Mouse (Mus musculus) heart, embryonic 11.5 days (tissue): Measurements from ENCODE around the gene Nupr1l. TPM values are rescaled to one million over a fixed set of nuclear protein-coding genes. Genes with fewer than 3 reads are reported as not detected.
"Not testable (repeated sequence)": the region's sequence is repeated elsewhere in the genome, so short reads cannot be mapped to it uniquely, and the experiment has no call there.

Source experiments
- ATAC-seq: fragments of 200-750 bp; cut with Nextera tagmentation; replicated peaks from 2 replicates; pipeline ENCODE4 v1.8.0; 2017; ENCODE audit warnings: moderate library complexity; ENCODE audit not compliant: insufficient number of reproducible peaks, low FRiP score, low TSS enrichment
- H3K27ac ChIP-seq: fragments of 300-500 bp; sonication (generic); 2 replicates; pipeline ENCODE4 v1.5.1; 2014; ENCODE audit warnings: mild to moderate bottlenecking, low read depth, low read length
- H3K27me3 ChIP-seq: fragments of 300-500 bp; sonication (generic); 2 replicates; pipeline ENCODE4 v1.6.1; 2014; ENCODE audit warnings: mild to moderate bottlenecking, low read length, mixed read lengths; ENCODE audit not compliant: control insufficient read depth, insufficient read depth
- H3K36me3 ChIP-seq: fragments of 300-500 bp; sonication (generic); 2 replicates; pipeline ENCODE4 v1.6.1; 2014; ENCODE audit warnings: mild to moderate bottlenecking, low read length, moderate library complexity, mixed read lengths; ENCODE audit not compliant: control insufficient read depth, insufficient read depth
- H3K4me1 ChIP-seq: fragments of 300-500 bp; sonication (generic); 2 replicates; pipeline ENCODE4 v1.6.1; 2014; ENCODE audit warnings: low read length; ENCODE audit not compliant: control insufficient read depth, insufficient read depth
- H3K4me2 ChIP-seq: fragments of 300-500 bp; sonication (generic); 2 replicates; pipeline ENCODE4 v1.6.1; 2014; ENCODE audit warnings: mild to moderate bottlenecking, moderate library complexity
- H3K4me3 ChIP-seq: fragments of 300-500 bp; sonication (generic); 2 replicates; pipeline ENCODE4 v1.5.1; 2014; ENCODE audit warnings: low read depth, low read length
- H3K9ac ChIP-seq: fragments of 300-500 bp; sonication (generic); 2 replicates; pipeline ENCODE4 v1.6.1; 2014; ENCODE audit warnings: mild to moderate bottlenecking, low read depth, low read length, moderate library complexity
- H3K9me3 ChIP-seq: fragments of 300-500 bp; sonication (generic); replicated peaks from 2 replicates; pipeline ENCODE4 v1.6.1; 2016; ENCODE audit warnings: low read length; ENCODE audit not compliant: control insufficient read depth
- WGBS: fragments of 180-500 bp; shearing (Covaris S2); extraction: QIAGEN DNeasy Blood & Tissue Kit; methylation state at CpG from one replicate; pipeline ENCODE4 v1.1.7; 2014; ENCODE audit not compliant: insufficient replicate concordance; 5-methylcytosine and 5-hydroxymethylcytosine counted together
- polyA plus RNA-seq: library from polyadenylated mRNA; unstranded; fragments of >200 nt; fragmentation: Nextera tagmentation; extraction: Ambion mirVana; gene quantifications from 2 replicates; pipeline ENCODE4 v1.2.1, GENCODE M21; 2014

Nupr1l gene
- polyA plus RNA-seq, 1 experiment from 2014 or later = 2.4 TPM

DNA sequence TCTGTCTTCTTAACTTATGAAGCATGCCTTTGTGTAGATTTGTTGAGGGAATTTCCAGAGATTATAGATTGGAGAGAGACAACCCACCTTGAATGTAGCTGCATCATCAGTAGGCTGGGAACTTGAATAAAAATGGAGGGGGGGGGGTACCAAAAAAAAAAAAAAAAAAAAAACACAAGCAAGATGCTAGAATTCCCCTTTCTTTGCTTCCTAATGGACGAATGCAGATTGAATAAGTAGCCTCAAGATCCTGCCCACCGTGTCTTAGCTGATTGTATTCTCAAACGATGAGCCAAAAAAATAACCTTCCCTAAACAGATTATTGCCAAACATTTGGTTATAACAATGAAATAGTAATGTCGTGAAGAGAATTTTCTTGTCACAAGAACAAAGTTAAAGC lies 565 bp upstream of the Nupr1l start:
- 33% methylated on average over 4 of the region's 4 CpGs for WGBS
- ATAC-seq = no peak

DNA sequence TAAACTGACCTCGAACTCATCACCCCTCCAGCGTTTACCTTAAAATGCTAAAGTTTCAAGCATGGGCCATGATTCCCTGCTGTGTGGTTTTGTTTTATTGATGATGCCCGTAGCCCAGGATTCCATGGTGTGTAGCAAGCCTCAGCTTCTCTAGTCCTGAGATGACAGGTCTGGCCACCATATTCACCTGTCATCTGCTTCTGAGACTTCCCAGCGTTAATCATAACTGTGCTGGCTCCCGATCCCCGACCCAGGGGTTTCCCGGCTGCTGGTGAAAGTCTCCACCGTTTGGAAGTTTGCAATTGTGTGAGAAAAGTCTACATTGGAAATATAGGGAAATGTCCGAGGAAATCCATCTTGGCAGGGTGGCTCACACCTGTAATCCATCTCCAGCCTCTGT lies 807 bp downstream of the Nupr1l start:
- no peak overlapping the region for H3K27ac ChIP-seq
- H3K9ac ChIP-seq = no peak overlapping the region
- no peaks in the 10 kb centered on the region for H3K36me3 ChIP-seq
- no peaks in the 10 kb centered on the region for H3K4me1 ChIP-seq
- H3K4me3 ChIP-seq = peak overlapping the region; percentile 61
- peak overlapping the region; percentile 90 for H3K4me2 ChIP-seq
- H3K27me3 ChIP-seq = no peaks in the 10 kb centered on the region
- no peaks in the 10 kb centered on the region for H3K9me3 ChIP-seq
- no peak for ATAC-seq
- 70% methylated on average over 9 of the region's 9 CpGs for WGBS

More for the DNA sequence above, 565 bp upstream of the Nupr1l start:
- H3K4me2 ChIP-seq = peak overlapping the region; percentile 90
- no peaks in the 10 kb centered on the region for H3K36me3 ChIP-seq
- no peaks in the 10 kb centered on the region for H3K9me3 ChIP-seq
- peak overlapping the region; percentile 61 for H3K4me3 ChIP-seq
- no peaks in the 10 kb centered on the region for H3K4me1 ChIP-seq
- H3K27me3 ChIP-seq = no peaks in the 10 kb centered on the region
- H3K27ac ChIP-seq = no peak overlapping the region
- peak overlapping the region; percentile 82 for H3K9ac ChIP-seq

DNA sequence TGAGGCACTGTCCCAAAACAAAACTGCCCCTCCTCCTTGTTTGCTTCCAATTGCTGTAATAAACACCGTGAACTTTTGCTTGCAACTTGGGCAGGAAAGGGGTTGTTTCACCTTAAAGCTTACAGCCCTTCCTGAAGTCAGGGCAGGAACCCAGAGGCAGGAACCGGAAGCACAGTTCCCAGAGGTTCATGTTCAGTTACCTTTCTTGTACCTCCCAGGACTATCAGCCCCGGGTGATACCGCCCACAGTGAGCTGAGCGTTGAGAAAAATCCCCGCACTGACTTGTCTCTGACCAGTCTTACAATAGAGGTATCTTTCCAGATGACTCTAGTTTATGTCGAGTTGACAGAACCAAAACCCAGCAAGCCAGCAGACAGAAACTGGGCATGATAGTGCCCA lies 1.3 kb downstream of the Nupr1l start:
- H3K9ac ChIP-seq = no peak overlapping the region
- no peak overlapping the region for H3K4me2 ChIP-seq
- no peak for ATAC-seq
- H3K4me3 ChIP-seq = no peak overlapping the region
- WGBS = 77% methylated on average over 7 of the region's 7 CpGs
- H3K27ac ChIP-seq = no peak overlapping the region
- no peaks in the 10 kb centered on the region for H3K9me3 ChIP-seq
- no peaks in the 10 kb centered on the region for H3K36me3 ChIP-seq
- no peaks in the 10 kb centered on the region for H3K27me3 ChIP-seq
- H3K4me1 ChIP-seq = no peaks in the 10 kb centered on the region

DNA sequence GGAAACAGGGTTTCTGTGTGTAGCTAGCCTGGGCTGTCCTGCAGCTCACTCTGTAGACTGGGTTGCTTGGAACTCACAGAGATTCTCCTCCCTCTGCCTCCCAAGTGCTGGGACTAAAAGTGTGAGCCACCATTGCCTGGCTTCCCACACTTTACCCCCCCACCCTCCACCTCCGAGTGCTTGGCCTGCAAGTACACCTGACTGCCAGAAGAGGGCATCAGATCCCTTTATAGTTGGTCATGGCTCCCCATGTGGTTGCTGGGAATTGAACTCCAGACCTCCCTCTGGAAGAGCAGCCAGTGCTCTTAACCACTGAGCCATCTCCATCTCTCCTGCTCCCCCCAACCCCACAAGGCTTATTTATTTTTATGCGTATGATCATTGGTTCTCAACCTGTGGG lies 5.7 kb downstream of the Nupr1l start:
- Histone ChIP-seq H3K9me3 (no peaks in the 10 kb centered on the region), H3K4me3 (no peak overlapping the region), H3K9ac (no peak overlapping the region), H3K4me2 (no peak overlapping the region), H3K27me3 (no peaks in the 10 kb centered on the region), H3K36me3 (no peaks in the 10 kb centered on the region), H3K27ac (no peak overlapping the region), H3K4me1 (no peaks in the 10 kb centered on the region)
- WGBS = 37% methylated on average over 2 of the region's 2 CpGs
- no peak for ATAC-seq

DNA sequence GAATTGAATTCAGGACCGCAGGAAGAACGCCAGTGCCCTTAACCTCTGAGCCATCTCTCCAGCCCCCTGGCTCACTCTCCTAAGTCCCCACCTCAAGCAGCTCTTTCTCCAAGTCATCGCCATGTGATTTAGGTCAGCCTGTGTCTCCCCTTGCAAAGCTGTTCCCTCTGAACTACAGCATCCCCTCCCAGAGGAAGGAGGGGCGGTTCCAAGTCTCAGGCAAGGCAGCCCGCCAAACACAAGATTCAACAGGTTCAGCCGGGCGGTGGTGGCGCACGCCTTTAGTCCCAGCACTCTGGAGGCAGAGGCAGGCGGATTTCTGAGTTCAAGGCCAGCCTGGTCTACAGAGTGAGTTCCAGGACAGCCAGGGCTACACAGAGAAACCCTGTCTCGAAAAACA lies 7.2 kb downstream of the Nupr1l start:
- not testable (repeated sequence) for ATAC-seq
- 78% methylated on average over 11 of the region's 11 CpGs for WGBS

DNA sequence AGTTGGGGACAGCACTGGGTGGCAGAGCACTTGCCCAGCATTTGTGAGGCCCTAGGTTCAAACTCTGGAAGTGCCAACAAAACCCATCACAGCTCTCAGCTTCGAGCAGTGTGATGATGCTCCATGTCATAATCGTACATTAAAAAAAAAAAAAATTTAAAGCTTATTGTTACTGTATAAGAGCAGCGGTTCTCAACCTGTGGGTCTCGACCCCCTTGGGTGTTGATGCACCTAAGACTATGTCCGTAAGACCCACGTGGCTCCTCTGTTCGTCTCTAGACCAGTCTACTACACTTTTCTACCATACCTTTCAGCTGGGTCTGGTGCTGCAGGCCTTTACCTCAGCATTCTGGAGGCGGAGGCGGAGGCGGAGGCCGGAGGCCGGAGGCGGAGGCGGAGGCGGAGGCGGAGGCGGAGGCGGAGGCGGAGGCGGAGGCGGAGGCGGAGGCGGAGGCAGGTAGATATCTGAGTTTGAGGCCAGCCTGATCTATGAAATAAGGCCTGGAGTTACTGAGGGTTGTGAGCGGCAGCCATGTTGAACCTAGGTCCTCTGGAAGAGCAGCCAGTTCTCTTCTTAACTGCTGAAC lies 9.8 kb downstream of the Nupr1l start:
- no peak overlapping the region for H3K9ac ChIP-seq
- no peak overlapping the region for H3K4me3 ChIP-seq
- no peaks in the 10 kb centered on the region for H3K9me3 ChIP-seq
- no peak overlapping the region for H3K4me2 ChIP-seq
- no peaks in the 10 kb centered on the region for H3K36me3 ChIP-seq
- H3K27me3 ChIP-seq = no peaks in the 10 kb centered on the region
- ATAC-seq = no peak
- no peaks in the 10 kb centered on the region for H3K4me1 ChIP-seq
- 77% methylated on average over 24 of the region's 24 CpGs for WGBS
- H3K27ac ChIP-seq = no peak overlapping the region

More for the DNA sequence above, 7.2 kb downstream of the Nupr1l start:
- not testable (repeated sequence) for H3K9me3 ChIP-seq, H3K4me2 ChIP-seq, H3K9ac ChIP-seq, H3K27me3 ChIP-seq, H3K36me3 ChIP-seq, H3K27ac ChIP-seq, H3K4me1 ChIP-seq, H3K4me3 ChIP-seq

DNA sequence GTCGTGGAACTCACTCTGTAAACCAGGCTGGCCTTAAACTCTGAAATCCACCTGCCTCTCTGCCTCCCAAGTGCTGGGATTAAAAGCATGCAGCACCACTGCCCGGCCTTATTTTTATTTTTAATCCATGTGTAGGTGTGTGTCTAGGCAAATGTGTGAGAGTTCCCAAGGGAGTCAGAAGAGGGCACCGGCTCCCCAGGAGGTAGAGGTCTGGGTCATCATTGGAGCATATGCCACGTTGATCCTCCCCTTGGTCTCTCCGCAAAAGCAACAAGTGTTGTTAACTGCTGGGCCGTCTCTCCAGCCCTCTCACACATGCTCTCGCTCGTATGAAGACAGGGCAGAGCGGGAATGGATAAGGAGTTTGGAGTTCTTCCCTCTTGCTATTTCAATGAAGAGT lies 10.4 kb downstream of the Nupr1l start:
- H3K4me3 ChIP-seq = no peak overlapping the region
- H3K36me3 ChIP-seq = no peaks in the 10 kb centered on the region
- WGBS = 74% methylated on average over 9 of the region's 9 CpGs
- no peak overlapping the region for H3K9ac ChIP-seq
- ATAC-seq = no peak
- no peak overlapping the region for H3K4me2 ChIP-seq
- no peaks in the 10 kb centered on the region for H3K9me3 ChIP-seq
- no peaks in the 10 kb centered on the region for H3K4me1 ChIP-seq
- no peaks in the 10 kb centered on the region for H3K27me3 ChIP-seq
- no peak overlapping the region for H3K27ac ChIP-seq

DNA sequence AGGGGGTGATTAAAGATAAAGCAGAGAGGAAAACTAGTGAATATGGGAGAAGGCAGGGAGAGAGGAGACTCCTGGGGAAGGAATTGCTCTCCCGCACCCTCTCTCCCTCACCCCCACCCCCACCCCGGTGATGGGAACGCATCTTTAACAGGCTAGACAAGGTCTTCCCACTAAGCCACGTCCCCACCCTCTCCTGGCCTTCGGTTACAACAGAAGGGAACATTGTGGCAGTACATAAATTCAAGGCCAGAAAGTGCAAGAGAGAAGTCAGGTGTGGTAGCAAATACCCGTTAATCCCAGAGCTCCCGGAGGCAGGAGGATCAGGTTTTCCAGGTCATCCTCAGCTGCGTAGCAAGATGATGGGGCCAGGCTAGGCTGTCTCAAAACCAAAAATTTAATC lies 11.0 kb downstream of the Nupr1l start:
- H3K4me2 ChIP-seq = no peak overlapping the region
- no peak overlapping the region for H3K9ac ChIP-seq
- H3K4me3 ChIP-seq = no peak overlapping the region
- no peaks in the 10 kb centered on the region for H3K36me3 ChIP-seq
- H3K27me3 ChIP-seq = no peaks in the 10 kb centered on the region
- H3K9me3 ChIP-seq = no peaks in the 10 kb centered on the region
- no peaks in the 10 kb centered on the region for H3K4me1 ChIP-seq
- no peak overlapping the region for H3K27ac ChIP-seq
- 58% methylated on average over 8 of the region's 8 CpGs for WGBS
- ATAC-seq = no peak

DNA sequence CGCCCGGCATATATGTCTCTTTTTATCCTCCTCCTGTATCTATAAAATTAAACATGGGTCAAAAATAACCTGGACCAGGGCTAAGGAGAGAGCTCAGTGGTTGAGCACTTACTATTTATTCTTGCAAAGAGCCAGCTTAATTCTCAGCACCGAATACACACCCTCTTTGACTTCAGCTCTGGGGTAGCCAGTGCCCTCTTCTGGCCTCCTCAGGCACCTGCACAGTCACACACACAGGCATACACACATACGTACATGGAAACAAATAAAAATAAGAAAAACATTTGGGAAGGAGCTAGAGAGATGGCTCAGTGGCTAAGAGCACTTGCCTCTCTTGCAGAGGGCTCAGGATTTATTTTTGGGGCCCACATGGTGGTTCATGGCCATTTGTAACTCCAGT lies 13.6 kb downstream of the Nupr1l start:
- H3K9me3 ChIP-seq = no peaks in the 10 kb centered on the region
- no peaks in the 10 kb centered on the region for H3K4me1 ChIP-seq
- H3K4me3 ChIP-seq = no peak overlapping the region
- no peak overlapping the region for H3K9ac ChIP-seq
- no peak for ATAC-seq
- 90% methylated on average over 4 of the region's 4 CpGs for WGBS
- no peaks in the 10 kb centered on the region for H3K36me3 ChIP-seq
- no peak overlapping the region for H3K4me2 ChIP-seq
- H3K27me3 ChIP-seq = no peaks in the 10 kb centered on the region
- no peak overlapping the region for H3K27ac ChIP-seq
